Mouse (Mus musculus): ENCODE data around the gene Fgd2. TPM values are rescaled to one million over a fixed set of nuclear protein-coding genes. Genes with fewer than 3 reads are reported as not detected.

Fgd2 gene
- total RNA-seq, 2 experiments from 2014 or later: 5.4 to 7.4 TPM

GRCm38 (mm10) chr17:29355461-29355840 lies 5.3 kb upstream of the Fgd2 start:
- H3K4me3 ChIP-seq: no peak overlapping the region
- peak overlapping the region; percentile 81 for H3K27ac ChIP-seq
- intact Hi-C loops (cut with DNase I): no loop called here
- no peak for TF ChIP-seq CTCF (IDR thresholded peaks at IDR 0.05)
- no peak for DNase-seq (ENCODE audit: extremely low spot score in 1 of 2, low spot score in 2 of 2)

GRCm38 (mm10) chr17:29355841-29356478 lies 4.8 kb upstream of the Fgd2 start:
- H3K27ac ChIP-seq: peak overlapping the region; percentile 81
- intact Hi-C loops (cut with DNase I): no loop called here
- H3K4me3 ChIP-seq: no peak overlapping the region
- no peak for DNase-seq (ENCODE audit: extremely low spot score in 1 of 2, low spot score in 2 of 2)
- TF ChIP-seq CTCF (IDR thresholded peaks at IDR 0.05): no peak

- Histone ChIP-seq H3K27ac (peak overlapping the region; percentile 81), H3K4me3 (0 out of 2 replicates have a peak overlapping the region, but pooled peaks have one; percentile 17)
- intact Hi-C loops (cut with DNase I): no loop called here
- peak; percentile 38 to 57 for DNase-seq (ENCODE audit: extremely low spot score in 1 of 2, low spot score in 2 of 2)
- TF ChIP-seq CTCF (IDR thresholded peaks at IDR 0.05): no peak
Observed at GRCm38 (mm10) chr17:29356479-29356856, 4.2 kb upstream of the Fgd2 start.

GRCm38 (mm10) chr17:29356882-29357281 lies 3.8 kb upstream of the Fgd2 start:
- H3K4me3 ChIP-seq: 0 out of 2 replicates have a peak overlapping the region, but pooled peaks have one; percentile 17
- H3K27ac ChIP-seq: peak overlapping the region; percentile 81; the same call in 1 of the 2 replicates
- intact Hi-C loops (cut with DNase I): no loop called here
- DNase-seq (ENCODE audit: extremely low spot score in 1 of 2, low spot score in 2 of 2): no peak
- no peak for TF ChIP-seq CTCF (IDR thresholded peaks at IDR 0.05)

- intact Hi-C loops (cut with DNase I): no loop called here
- TF ChIP-seq CTCF (IDR thresholded peaks at IDR 0.05): no peak
- no peak overlapping the region for H3K27ac ChIP-seq
- H3K4me3 ChIP-seq: no peak overlapping the region
- DNase-seq (ENCODE audit: extremely low spot score in 1 of 2, low spot score in 2 of 2): no peak
Observed at GRCm38 (mm10) chr17:29358928-29359327, 1.8 kb upstream of the Fgd2 start.

GRCm38 (mm10) chr17:29361982-29362691 lies 1.4 kb downstream of the Fgd2 start:
- H3K4me3 ChIP-seq: no peak overlapping the region

GRCm38 (mm10) chr17:29363109-29363508 lies 2.4 kb downstream of the Fgd2 start:
- Histone ChIP-seq H3K4me3 (no peak overlapping the region), H3K27ac (no peak overlapping the region)
- no peak for TF ChIP-seq CTCF (IDR thresholded peaks at IDR 0.05)
- intact Hi-C loops (cut with DNase I): no loop called here
- no peak for DNase-seq (ENCODE audit: extremely low spot score in 1 of 2, low spot score in 2 of 2)

More at GRCm38 (mm10) chr17:29361982-29362691, 1.4 kb downstream of the Fgd2 start:
- intact Hi-C loops (cut with DNase I): no loop called here
- H3K27ac ChIP-seq: no peak overlapping the region
- no peak for TF ChIP-seq CTCF (IDR thresholded peaks at IDR 0.05)
- no peak for DNase-seq (ENCODE audit: extremely low spot score in 1 of 2, low spot score in 2 of 2)

- intact Hi-C loops (cut with DNase I): no loop called here
- TF ChIP-seq CTCF (IDR thresholded peaks at IDR 0.05): no peak
- Histone ChIP-seq H3K27ac (no peak overlapping the region), H3K4me3 (no peak overlapping the region)
- DNase-seq (ENCODE audit: extremely low spot score in 1 of 2, low spot score in 2 of 2): no peak
Observed at GRCm38 (mm10) chr17:29365105-29365621, 4.4 kb downstream of the Fgd2 start.

- H3K27ac ChIP-seq: no peak overlapping the region
- no peak overlapping the region for H3K4me3 ChIP-seq
- intact Hi-C loops (cut with DNase I): no loop called here
- TF ChIP-seq CTCF (IDR thresholded peaks at IDR 0.05): no peak
- DNase-seq (ENCODE audit: extremely low spot score in 1 of 2, low spot score in 2 of 2): no peak
Observed at GRCm38 (mm10) chr17:29368726-29369125, 8.0 kb downstream of the Fgd2 start.

- peak; percentile 98 for TF ChIP-seq CTCF (IDR thresholded peaks at IDR 0.05)
- Histone ChIP-seq H3K4me3 (no peak overlapping the region), H3K27ac (no peak overlapping the region)
- intact Hi-C loops (cut with DNase I): loop anchor here (1.0 to 10.0 kb wide), 4 partner anchors 102 to 256 kb away; partner anchors contain the start of genes BC004004 and Rab44
- DNase-seq (ENCODE audit: extremely low spot score in 1 of 2, low spot score in 2 of 2): peak; percentile 85 to 94
Observed at GRCm38 (mm10) chr17:29370984-29371723, 10.4 kb downstream of the Fgd2 start.

GRCm38 (mm10) chr17:29375871-29376270 lies 15.2 kb downstream of the Fgd2 start:
- no peak for DNase-seq (ENCODE audit: extremely low spot score in 1 of 2, low spot score in 2 of 2)
- intact Hi-C loops (cut with DNase I): loop anchor here (10.0 kb wide), 1 partner anchor 261 kb away; the partner anchor contains the start of gene Rab44
- no peak overlapping the region for H3K27ac ChIP-seq
- TF ChIP-seq CTCF (IDR thresholded peaks at IDR 0.05): no peak
- H3K4me3 ChIP-seq: no peak overlapping the region

GRCm38 (mm10) chr17:29378056-29378455 lies 17.3 kb downstream of the Fgd2 start:
- no peak for TF ChIP-seq CTCF (IDR thresholded peaks at IDR 0.05)
- no peak for DNase-seq (ENCODE audit: extremely low spot score in 1 of 2, low spot score in 2 of 2)
- no peak overlapping the region for H3K4me3 ChIP-seq
- intact Hi-C loops (cut with DNase I): loop anchor here (10.0 kb wide), 1 partner anchor 263 kb away; the partner anchor contains the start of gene Rab44
- no peak overlapping the region for H3K27ac ChIP-seq
